Mouse (Mus musculus) hindbrain, embryonic 14.5 days (tissue): ENCODE measurements around the gene Alkbh7. TPM values are rescaled to one million over a fixed set of nuclear protein-coding genes. Genes with fewer than 3 reads are reported as not detected.

Source experiments
- ATAC-seq: fragments of 200-750 bp; cut with Nextera tagmentation; 2 replicates; pipeline ENCODE4 v1.8.0; 2017; ENCODE audit warnings: moderate number of reproducible peaks, mild to moderate bottlenecking, moderate TSS enrichment, moderate library complexity; ENCODE audit not compliant: low FRiP score
- DNase-seq: peaks from one replicate; pipeline ENCODE4 v3.0.0-alpha.2; 2015; ENCODE audit warnings: low spot score
- H3K27ac ChIP-seq: fragments of 300-500 bp; sonication (generic); 2 replicates; pipeline ENCODE4 v1.5.1; 2014; ENCODE audit warnings: mild to moderate bottlenecking, moderate library complexity
- H3K27me3 ChIP-seq: fragments of 300-500 bp; sonication (generic); 2 replicates; pipeline ENCODE4 v1.6.1; 2014; ENCODE audit warnings: mild to moderate bottlenecking, low read length, mixed read lengths; ENCODE audit not compliant: control insufficient read depth, insufficient read depth
- H3K36me3 ChIP-seq: fragments of 300-500 bp; sonication (generic); replicated peaks from 2 replicates; pipeline ENCODE4 v1.6.1; 2014; ENCODE audit not compliant: control insufficient read depth, insufficient read depth
- H3K4me1 ChIP-seq: fragments of 300-500 bp; sonication (generic); replicated peaks from 2 replicates; pipeline ENCODE4 v1.6.1; 2014; ENCODE audit warnings: antibody characterized with exemption, low read length, mixed read lengths; ENCODE audit not compliant: control insufficient read depth, insufficient read depth
- H3K4me2 ChIP-seq: fragments of 300-500 bp; sonication (generic); replicated peaks from 2 replicates; pipeline ENCODE4 v1.6.1; 2014; ENCODE audit warnings: mild to moderate bottlenecking, moderate library complexity
- H3K4me3 ChIP-seq: fragments of 300-500 bp; sonication (generic); replicated peaks from 2 replicates; pipeline ENCODE4 v1.5.1; 2014; ENCODE audit warnings: mild to moderate bottlenecking, low read length
- H3K9ac ChIP-seq: fragments of 300-500 bp; sonication (generic); 2 replicates; pipeline ENCODE4 v1.6.1; 2014
- H3K9me3 ChIP-seq: fragments of 300-500 bp; sonication (generic); 2 replicates; pipeline ENCODE4 v1.6.1; 2016; ENCODE audit warnings: low read length; ENCODE audit not compliant: control insufficient read depth
- WGBS: fragments of 180-500 bp; shearing (Covaris S2); extraction: QIAGEN DNeasy Blood & Tissue Kit; methylation state at CpG from one replicate; pipeline ENCODE4 v1.1.7; 2014; 5-methylcytosine and 5-hydroxymethylcytosine counted together
- polyA plus RNA-seq: library from polyadenylated mRNA; unstranded; fragments of >200 nt; fragmentation: Nextera tagmentation; extraction: Ambion mirVana; gene quantifications from 2 replicates; pipeline ENCODE4 v1.2.1, GENCODE M21; 2014

Alkbh7 gene
- 55.7 and 56.5 TPM in 2 replicates for polyA plus RNA-seq

- peak; percentile 88 for DNase-seq
- Histone ChIP-seq H3K36me3 (peaks cover 69% of the 10 kb centered on the region), H3K27me3 (no peaks in the 10 kb centered on the region), H3K9ac (peak within 1 kb of the TSS; percentile 78), H3K4me3 (peak within 1 kb of the TSS; percentile 78), H3K27ac (peak within 1 kb of the TSS; percentile 83), H3K9me3 (no peaks in the 10 kb centered on the region), H3K4me1 (peaks cover 8% of the 10 kb centered on the region; the same call in 1 of the 2 replicates), H3K4me2 (peak within 1 kb of the TSS; percentile 70)
- ATAC-seq, result peak; percentile 97
- under 1% methylated on average over 38 of the region's 38 CpGs for whole genome bisulfite sequencing
Observed at GRCm38 (mm10) chr17:56997029-56997667, at the start of gene Alkbh7. Gene Alkbh7 (plus strand): TSS chr17:56997339.

GRCm38 (mm10) chr17:56950915-56951314 is 46.2 kb upstream of the Alkbh7 start:
- no peaks in the 10 kb centered on the region for H3K4me1 ChIP-seq
- no peaks in the 10 kb centered on the region for H3K27me3 ChIP-seq
- no peak overlapping the region for H3K4me3 ChIP-seq
- DNase-seq (peak; percentile 28), ATAC-seq (no peak)
- H3K4me2 ChIP-seq, result no peak overlapping the region
- no peaks in the 10 kb centered on the region for H3K36me3 ChIP-seq
- H3K9ac ChIP-seq, result no peak overlapping the region
- WGBS, result 14% methylated on average over 3 of the region's 3 CpGs
- no peak overlapping the region for H3K27ac ChIP-seq
- H3K9me3 ChIP-seq, result no peaks in the 10 kb centered on the region

- ATAC-seq, result no peak
Observed at GRCm38 (mm10) chr17:56952639-56953038, 44.5 kb upstream of the Alkbh7 start.

GRCm38 (mm10) chr17:56954871-56955270 is 42.3 kb upstream of the Alkbh7 start:
- no peaks in the 10 kb centered on the region for H3K9me3 ChIP-seq
- 89% methylated on average over 7 of the region's 7 CpGs for WGBS
- no peak overlapping the region for H3K27ac ChIP-seq
- no peak for DNase-seq
- no peaks in the 10 kb centered on the region for H3K27me3 ChIP-seq
- H3K4me2 ChIP-seq, result no peak overlapping the region
- H3K36me3 ChIP-seq, result no peaks in the 10 kb centered on the region
- H3K9ac ChIP-seq, result no peak overlapping the region
- ATAC-seq, result no peak
- H3K4me3 ChIP-seq, result no peak overlapping the region
- no peaks in the 10 kb centered on the region for H3K4me1 ChIP-seq

More at GRCm38 (mm10) chr17:56952639-56953038, 44.5 kb upstream of the Alkbh7 start:
- no peak overlapping the region for H3K9ac ChIP-seq
- H3K9me3 ChIP-seq, result no peaks in the 10 kb centered on the region
- DNase-seq, result no peak
- no peak overlapping the region for H3K4me2 ChIP-seq
- H3K4me1 ChIP-seq, result no peaks in the 10 kb centered on the region
- H3K4me3 ChIP-seq, result no peak overlapping the region
- WGBS, result 87% methylated on average over 1 of the region's 1 CpGs
- H3K27ac ChIP-seq, result no peak overlapping the region
- H3K36me3 ChIP-seq, result no peaks in the 10 kb centered on the region
- no peaks in the 10 kb centered on the region for H3K27me3 ChIP-seq

- no peak overlapping the region for H3K4me3 ChIP-seq
- H3K9ac ChIP-seq, result no peak overlapping the region
- H3K36me3 ChIP-seq, result no peaks in the 10 kb centered on the region
- H3K4me2 ChIP-seq, result no peak overlapping the region
- no peaks in the 10 kb centered on the region for H3K4me1 ChIP-seq
- ATAC-seq (no peak), DNase-seq (no peak)
- H3K9me3 ChIP-seq, result no peaks in the 10 kb centered on the region
- H3K27ac ChIP-seq, result no peak overlapping the region
- no peaks in the 10 kb centered on the region for H3K27me3 ChIP-seq
- 34% methylated on average over 11 of the region's 11 CpGs for WGBS
Observed at GRCm38 (mm10) chr17:56957763-56958429, 39.2 kb upstream of the Alkbh7 start.

- no peak overlapping the region for H3K4me2 ChIP-seq
- WGBS, result 84% methylated on average over 4 of the region's 4 CpGs
- DNase-seq (no peak), ATAC-seq (no peak)
- no peaks in the 10 kb centered on the region for H3K27me3 ChIP-seq
- no peaks in the 10 kb centered on the region for H3K4me1 ChIP-seq
- no peak overlapping the region for H3K27ac ChIP-seq
- no peaks in the 10 kb centered on the region for H3K9me3 ChIP-seq
- no peak overlapping the region for H3K9ac ChIP-seq
- H3K36me3 ChIP-seq, result no peaks in the 10 kb centered on the region
- H3K4me3 ChIP-seq, result no peak overlapping the region
Observed at GRCm38 (mm10) chr17:56958667-56959066, 38.5 kb upstream of the Alkbh7 start.

DNA sequence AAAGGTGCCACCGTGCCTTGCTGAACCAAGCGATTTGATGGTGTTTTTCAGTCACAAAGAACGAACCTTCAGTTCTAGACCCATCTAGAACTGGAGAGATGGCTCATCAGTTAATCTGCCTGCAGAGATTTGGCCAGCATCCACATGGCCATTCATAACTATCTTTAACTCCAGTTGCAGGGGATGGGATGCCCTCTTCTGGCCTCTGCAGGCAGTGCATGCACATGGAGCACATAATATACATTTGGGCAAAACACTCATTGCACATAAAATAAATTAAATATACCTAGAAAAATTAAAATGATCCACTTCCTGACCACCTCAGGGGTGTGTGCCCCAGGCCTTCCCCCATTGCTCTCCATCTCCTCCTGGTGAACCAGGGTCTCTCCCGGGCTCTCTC is 35.3 kb upstream of the Alkbh7 start:
- no peak overlapping the region for H3K27ac ChIP-seq
- no peaks in the 10 kb centered on the region for H3K27me3 ChIP-seq
- no peak overlapping the region for H3K4me2 ChIP-seq
- H3K4me3 ChIP-seq, result no peak overlapping the region
- no peaks in the 10 kb centered on the region for H3K36me3 ChIP-seq
- no peak for ATAC-seq
- WGBS, result 94% methylated on average over 4 of the region's 4 CpGs
- DNase-seq, result no peak
- H3K9ac ChIP-seq, result no peak overlapping the region
- no peaks in the 10 kb centered on the region for H3K4me1 ChIP-seq
- no peaks in the 10 kb centered on the region for H3K9me3 ChIP-seq

DNA sequence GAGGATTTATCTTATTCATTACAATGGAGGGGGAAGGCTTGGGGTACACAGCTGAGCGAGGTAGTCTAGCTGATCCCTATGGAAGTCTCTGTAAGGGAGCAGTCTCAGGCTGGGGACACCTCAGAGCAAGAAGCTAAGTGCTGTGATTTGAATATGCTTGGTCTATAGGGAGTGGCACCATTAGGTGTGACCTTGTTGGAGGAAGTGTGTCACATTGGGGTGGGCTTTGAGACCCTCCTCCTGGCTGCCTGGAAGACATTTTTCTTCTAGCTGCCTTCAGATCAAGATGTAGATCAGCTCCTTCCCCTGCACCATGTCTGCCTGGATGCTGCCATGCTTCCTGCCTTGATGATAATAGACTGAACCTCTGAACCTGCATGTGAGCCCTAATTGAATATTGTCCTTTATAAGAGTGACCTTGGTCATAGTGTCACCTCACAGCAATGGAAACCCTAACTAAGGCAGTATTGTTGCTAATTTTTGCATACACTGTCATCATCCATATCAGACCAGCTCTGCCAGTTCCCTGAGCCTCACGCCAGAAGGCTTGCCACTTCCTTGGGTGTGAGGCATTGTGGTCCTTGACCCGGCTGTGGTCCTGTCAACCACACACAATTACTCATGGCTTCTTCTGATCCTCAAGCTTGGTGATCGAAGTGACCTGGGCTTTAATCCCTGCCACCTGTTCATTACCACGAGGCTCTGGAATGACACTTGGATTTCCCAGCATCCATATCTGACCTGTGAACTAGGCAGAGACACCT is 34.3 kb upstream of the Alkbh7 start:
- H3K9me3 ChIP-seq, result no peaks in the 10 kb centered on the region
- no peak overlapping the region for H3K27ac ChIP-seq
- 86% methylated on average over 5 of the region's 5 CpGs for WGBS
- no peak overlapping the region for H3K4me3 ChIP-seq
- no peak for DNase-seq
- H3K4me1 ChIP-seq, result no peaks in the 10 kb centered on the region
- no peaks in the 10 kb centered on the region for H3K27me3 ChIP-seq
- no peak for ATAC-seq
- no peaks in the 10 kb centered on the region for H3K36me3 ChIP-seq
- no peak overlapping the region for H3K9ac ChIP-seq
- no peak overlapping the region for H3K4me2 ChIP-seq

GRCm38 (mm10) chr17:56963646-56964045 is 33.5 kb upstream of the Alkbh7 start:
- H3K27me3 ChIP-seq, result no peaks in the 10 kb centered on the region
- no peak for DNase-seq
- H3K4me3 ChIP-seq, result no peak overlapping the region
- H3K36me3 ChIP-seq, result no peaks in the 10 kb centered on the region
- H3K4me1 ChIP-seq, result no peaks in the 10 kb centered on the region
- no peak for ATAC-seq
- H3K9me3 ChIP-seq, result no peaks in the 10 kb centered on the region
- no peak overlapping the region for H3K9ac ChIP-seq
- no peak overlapping the region for H3K27ac ChIP-seq
- 83% methylated on average over 6 of the region's 6 CpGs for WGBS
- no peak overlapping the region for H3K4me2 ChIP-seq
